Mouse (Mus musculus) cerebellum, adult 2 months (tissue): Measurements from ENCODE around the gene Arhgef3.

Experiments used
- CTCF ChIP-seq: fragments of 200-500 bp; IDR thresholded peaks from 2 replicates; pipeline ENCODE4 v1.5.1; 2011; ENCODE audit warnings: low read depth, mild to moderate bottlenecking, control low read depth, low read length, moderate library complexity, borderline replicate concordance; ENCODE audit not compliant: insufficient read depth
- POLR2A ChIP-seq: fragments of 200-500 bp; IDR thresholded peaks from 2 replicates; pipeline ENCODE4 v1.6.1; 2011; ENCODE audit warnings: low read length, control low read depth, borderline replicate concordance; ENCODE audit not compliant: insufficient read depth

DNA sequence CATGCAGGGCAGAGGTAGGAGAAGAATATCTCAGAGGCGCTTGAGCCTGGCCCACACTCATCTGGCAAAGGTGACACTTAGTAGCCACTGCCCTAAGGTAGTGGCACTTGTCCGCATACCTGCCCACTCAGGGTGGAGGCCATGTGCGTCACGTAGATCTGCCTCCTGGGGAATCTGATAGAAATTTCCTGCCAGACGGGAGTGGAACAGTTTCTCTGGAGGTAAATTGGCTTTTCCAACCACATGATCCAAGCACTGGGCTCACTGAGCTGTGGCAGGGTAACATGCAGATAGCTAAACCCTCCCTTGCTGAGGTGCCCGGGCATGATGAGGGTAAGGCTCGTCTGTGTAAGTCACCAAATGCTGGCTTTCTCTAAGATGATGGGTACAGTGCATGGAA is 46.1 kb downstream of the Arhgef3 start:
- TF ChIP-seq CTCF (no peak), POLR2A (no peak)
